ENCODE assay signal across 10 mouse cellular contexts in genomic region chr1:37696918-37697317, GRCm38 (mm10). TPM values are rescaled to one million over a fixed set of nuclear protein-coding genes. Genes with fewer than 3 reads are reported as not detected.
DNase-seq lines count a peak whose midpoint lies in the region; ATAC-seq lines count a peak whose summit lies in the region.
"Had no signal": no experiment of that assay in that cellular context is flagged by ENCODE, and none has a peak within 500 bp of the region (broad histone marks: within the 10 kb centered on the region; RNA-seq: fewer than 3 reads in every experiment).

No protein-coding gene starts in this region.

- H3K9ac ChIP-seq in forebrain, embryonic 15.5 days (replicated peaks), result no peak overlapping the region
- H3K9ac ChIP-seq: embryonic facial prominence, embryonic 12.5 days; neural tube, embryonic 12.5 days had no signal

- no peaks in the 10 kb centered on the region for H3K4me1 ChIP-seq in forebrain, embryonic 15.5 days
- H3K4me1 ChIP-seq: neural tube, embryonic 12.5 days had no signal

- H3K27ac ChIP-seq in forebrain, embryonic 15.5 days (replicated peaks), result no peak overlapping the region
- H3K27ac ChIP-seq: embryonic facial prominence, embryonic 12.5 days; neural tube, embryonic 12.5 days had no signal

- no peaks in the 10 kb centered on the region for H3K27me3 ChIP-seq in forebrain, embryonic 15.5 days
- H3K27me3 ChIP-seq: neural tube, embryonic 12.5 days had no signal

- intact Hi-C loops in gastrocnemius, postnatal 14 days (cut with DNase I; ENCODE audit: low total_unique reads), result no loop called here

- DNase-seq in adrenal gland, postnatal 14 days, result peak; percentile 64
- DNase-seq in adrenal gland, postnatal 25 days, result no peak
- peak; percentile 10 to 18 for DNase-seq in spleen, postnatal 36 days (ENCODE audit: low spot score in 2 of 2)
- no peak for DNase-seq in spleen, postnatal 14 days (ENCODE audit: low spot score in 2 of 2)
- peak; percentile 54 for DNase-seq in lung, postnatal 36 days
- no peak for DNase-seq in urinary bladder, postnatal 25 days (ENCODE audit: low spot score)
- no peak for DNase-seq in gastrocnemius, postnatal 14 days

- H3K36me3 ChIP-seq in forebrain, embryonic 15.5 days, result no peaks in the 10 kb centered on the region
- H3K36me3 ChIP-seq: embryonic facial prominence, embryonic 12.5 days; neural tube, embryonic 12.5 days had no signal

- no peak for ATAC-seq in forebrain, embryonic 15.5 days (replicated peaks)

- no peak overlapping the region for H3K4me3 ChIP-seq in forebrain, embryonic 15.5 days
- H3K4me3 ChIP-seq: embryonic facial prominence, embryonic 12.5 days; neural tube, embryonic 12.5 days had no signal

- H3K4me2 ChIP-seq in forebrain, embryonic 15.5 days (replicated peaks), result no peak overlapping the region
- H3K4me2 ChIP-seq: embryonic facial prominence, embryonic 12.5 days; neural tube, embryonic 12.5 days had no signal

- H3K9me3 ChIP-seq in forebrain, embryonic 15.5 days, result no peaks in the 10 kb centered on the region
- H3K9me3 ChIP-seq: embryonic facial prominence, embryonic 12.5 days; neural tube, embryonic 12.5 days had no signal

- WGBS in forebrain, embryonic 15.5 days, result 63% methylated on average over 3 of the region's 3 CpGs

RNA-seq across cellular contexts. Expression of gene 2010300C02Rik, which starts 23.0 kb away (rescaled TPM):
- total RNA-seq in adrenal gland, postnatal 14 days (2021), result 3.1 and 3.2 TPM in 2 replicates
- 2.6 and 2.7 TPM in 2 replicates for total RNA-seq in adrenal gland, postnatal 25 days (2021)
- polyA plus RNA-seq in forebrain, embryonic 15.5 days (2015; fragmentation: Nextera tagmentation; extraction: Ambion mirVana), result 2.9 and 3.1 TPM in 2 replicates
- under 1 TPM; 0.25 to 0.35 TPM for total RNA-seq in gastrocnemius, postnatal 14 days (2021)

Comparison
In these comparisons a context has a peak if more than half of its experiments do, and no peak if none do; other contexts are left out.
1. DNase-seq: peak in adrenal gland, postnatal 14 days (single experiment), spleen, postnatal 36 days (2 of 2) and lung, postnatal 36 days (single experiment); none in adrenal gland, postnatal 25 days (single experiment), spleen, postnatal 14 days (0 of 2), urinary bladder, postnatal 25 days (single experiment) and gastrocnemius, postnatal 14 days (single experiment).